Mouse (Mus musculus): Measurements from ENCODE around the gene Idh2.

DNA sequence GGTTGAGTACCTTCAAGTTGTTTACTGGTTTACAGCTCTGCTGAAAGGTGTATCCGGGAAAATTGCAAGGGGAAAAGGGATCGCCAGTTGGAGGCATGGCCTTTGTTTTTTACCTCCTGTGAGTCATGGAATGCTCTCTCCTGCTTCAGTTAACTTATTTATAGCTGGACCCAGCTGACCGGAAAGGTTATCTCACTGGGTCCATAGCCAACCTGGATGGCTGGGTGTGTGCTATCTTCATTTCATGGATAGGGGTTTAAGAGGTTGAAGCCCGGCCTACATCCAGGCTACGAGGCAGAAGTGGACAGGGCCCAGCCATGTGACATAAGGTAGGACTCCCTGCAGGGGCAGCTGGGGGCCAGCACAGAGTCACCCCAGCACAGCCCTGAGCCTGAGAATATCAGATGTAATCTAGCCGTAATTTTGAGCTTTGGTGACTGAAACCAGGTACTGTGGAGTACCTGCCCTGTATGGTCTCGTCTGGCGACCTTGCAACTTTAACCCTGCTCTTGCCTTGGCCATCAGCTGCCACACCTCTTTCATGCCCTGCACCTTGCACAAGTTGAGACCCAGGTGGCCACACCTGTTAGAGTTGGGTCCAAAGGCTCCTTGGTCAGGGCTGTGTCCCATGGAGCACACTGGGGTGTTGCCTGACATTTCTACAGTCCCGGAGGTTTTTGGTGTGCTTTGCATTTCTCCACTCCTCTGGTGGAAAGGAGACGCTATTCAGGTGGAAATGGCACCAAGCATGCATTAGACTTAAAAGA, 55.0 kb downstream of the Idh2 start:
- TF ChIP-seq CTCF (IDR thresholded peaks at IDR 0.05; ENCODE audit: control insufficient read depth, insufficient read depth, insufficient replicate concordance, low read depth, low read length) (no peak), POLR2A (IDR thresholded peaks at IDR 0.05; ENCODE audit: control insufficient read depth, low read depth, low read length) (no peak)

Data from testis, adult 2 months (tissue).